Mouse (Mus musculus): ENCODE measurements around the gene Ano2.

DNA sequence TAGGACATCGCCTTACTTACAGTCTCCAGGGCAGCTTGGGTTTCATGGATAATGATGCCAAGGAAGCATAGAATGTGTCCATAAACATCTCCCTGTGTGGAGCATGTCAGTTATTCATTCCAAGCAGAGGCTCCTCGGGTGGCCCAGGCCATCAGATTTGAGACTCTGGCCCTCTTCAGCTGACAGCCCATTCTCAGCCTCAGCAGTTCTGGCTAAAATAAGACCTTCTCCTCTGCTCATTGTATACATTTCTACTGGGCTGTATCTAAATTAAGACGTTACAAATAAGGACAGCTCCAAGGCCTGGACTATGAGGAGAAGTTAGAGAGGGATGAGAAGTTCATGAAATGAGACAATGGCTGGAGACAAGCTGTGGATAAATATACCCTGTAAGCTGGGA, 204.1 kb downstream of the Ano2 start:
- TF ChIP-seq CTCF (IDR thresholded peaks at IDR 0.05; ENCODE audit: low read depth, low read length) (no peak), POLR2A (IDR thresholded peaks at IDR 0.05; ENCODE audit: insufficient read depth, low read length) (no peak)

All from ES-Bruce4 (cell line).